Mouse (Mus musculus) ES-E14 (cell line): ENCODE measurements at regions not wholly inside any gene's neighbourhood (a gene's known extent, or its start where the extent isn't known, plus 50 kb on each side); places are given as distances from the start of the nearest gene placed in this dataset.

Experiments
- CHD2 ChIP-seq: IDR thresholded peaks from 2 replicates; pipeline ENCODE4 v1.6.1; 2014; ENCODE audit warnings: mild to moderate bottlenecking, low read depth, low read length, inconsistent platforms
- HCFC1 ChIP-seq: IDR thresholded peaks from 2 replicates; pipeline ENCODE4 v1.6.1; 2012; ENCODE audit warnings: low read length, inconsistent platforms, borderline replicate concordance; ENCODE audit not compliant: insufficient read depth
- ZNF384 ChIP-seq: IDR thresholded peaks from 2 replicates; pipeline ENCODE4 v1.6.1; 2012; ENCODE audit warnings: low read depth, low read length, inconsistent platforms

- no peak for TF ChIP-seq HCFC1
- no peak for TF ChIP-seq CHD2
- TF ChIP-seq ZNF384 = no peak
These were observed 310.6 kb downstream of the Fam84a start for GRCm38 (mm10) chr12:13841238-13841637.
